Mouse (Mus musculus): ENCODE data around the gene Rbbp9.

GRCm38 (mm10) chr2:144541246-144541645 lies 9.4 kb downstream of the Rbbp9 start:
- TF ChIP-seq CTCF (IDR thresholded peaks at IDR 0.05; ENCODE audit: extremely low read depth, insufficient read depth, insufficient read length, insufficient replicate concordance) (no peak), POLR2A (IDR thresholded peaks at IDR 0.05; ENCODE audit: low read depth, low read length) (no peak)
